Mouse (Mus musculus): ENCODE results near the gene Mtmr2.

- no peak for TF ChIP-seq CTCF (IDR thresholded peaks at IDR 0.05; ENCODE audit: borderline replicate concordance, insufficient read depth, low read length)
- TF ChIP-seq POLR2A (IDR thresholded peaks at IDR 0.05; ENCODE audit: low read depth, low read length) = no peak
These were observed 12.2 kb downstream of the Mtmr2 start for GRCm38 (mm10) chr9:13760430-13760829.
